Mouse (Mus musculus) left cerebral cortex, adult 11 months (tissue): Measurements from ENCODE around the gene Gtf3c5.

Source experiments
- DNase-seq: peaks from one replicate; pipeline ENCODE4 v3.0.0; 2022; ENCODE audit warnings: low spot score

Gtf3c5 gene

DNA sequence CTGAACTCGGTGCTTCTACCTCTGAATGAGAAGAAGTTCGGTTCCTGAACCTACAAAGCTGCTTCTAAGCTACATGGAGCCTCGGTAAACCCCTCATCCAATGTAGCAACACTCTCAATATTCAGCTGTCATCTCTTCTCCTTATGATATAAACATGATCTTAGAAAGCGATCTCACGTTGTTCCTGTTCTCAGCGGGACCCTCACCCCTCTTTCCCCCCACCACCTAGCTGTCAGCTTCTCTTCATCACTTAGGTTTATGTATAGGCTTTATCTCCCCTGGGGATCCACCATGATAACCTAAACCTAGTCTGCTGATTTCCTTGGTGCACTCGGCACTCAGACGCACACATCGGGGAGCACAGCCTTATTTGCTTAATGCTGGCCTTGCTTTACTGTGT, at the start of gene Gtf3c5:
Gtf3c5 (minus strand) TSS at position 101 of the 400 bp plus-strand sequence.
- DNase-seq, result no peak

DNA sequence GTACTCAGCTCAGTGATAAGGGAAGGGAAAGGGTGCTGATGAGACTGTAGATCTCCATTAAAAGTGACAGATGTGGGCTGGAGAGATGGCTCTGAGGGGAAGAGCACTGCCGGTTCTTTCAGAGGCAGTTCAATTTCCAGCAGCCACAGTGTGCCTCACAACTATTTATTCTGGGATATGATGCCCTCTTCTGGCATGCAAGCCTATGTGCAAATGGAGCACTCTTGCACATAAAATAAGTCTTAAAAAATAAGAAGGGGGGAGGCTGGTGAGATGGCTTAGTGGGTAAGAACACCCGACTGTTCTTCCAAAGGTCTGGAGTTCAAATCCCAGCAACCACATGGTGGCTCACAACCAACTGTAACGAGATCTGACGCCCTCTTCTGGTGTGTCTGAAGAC, 49.6 kb upstream of the Gtf3c5 start:
- DNase-seq, result no peak

DNA sequence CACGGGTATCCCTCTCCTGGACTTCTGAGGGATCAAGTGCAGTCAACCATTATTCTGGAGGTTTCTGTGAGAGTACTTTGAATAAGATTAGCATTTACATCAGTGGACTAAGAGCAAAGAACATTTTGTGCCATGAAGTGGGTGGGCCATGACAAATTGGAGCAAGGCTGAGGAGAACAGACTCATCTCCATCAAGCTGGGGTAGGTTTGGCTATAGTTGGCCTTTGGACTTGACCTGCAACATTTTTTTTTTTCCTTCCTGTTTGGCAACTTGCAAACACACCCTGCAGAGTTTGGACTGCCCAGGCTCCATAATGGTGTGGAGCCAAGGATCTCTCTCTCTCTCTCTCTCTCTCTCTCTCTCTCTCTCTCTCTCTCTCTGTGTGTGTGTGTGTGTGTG, 49.1 kb upstream of the Gtf3c5 start:
- DNase-seq, result no peak

DNA sequence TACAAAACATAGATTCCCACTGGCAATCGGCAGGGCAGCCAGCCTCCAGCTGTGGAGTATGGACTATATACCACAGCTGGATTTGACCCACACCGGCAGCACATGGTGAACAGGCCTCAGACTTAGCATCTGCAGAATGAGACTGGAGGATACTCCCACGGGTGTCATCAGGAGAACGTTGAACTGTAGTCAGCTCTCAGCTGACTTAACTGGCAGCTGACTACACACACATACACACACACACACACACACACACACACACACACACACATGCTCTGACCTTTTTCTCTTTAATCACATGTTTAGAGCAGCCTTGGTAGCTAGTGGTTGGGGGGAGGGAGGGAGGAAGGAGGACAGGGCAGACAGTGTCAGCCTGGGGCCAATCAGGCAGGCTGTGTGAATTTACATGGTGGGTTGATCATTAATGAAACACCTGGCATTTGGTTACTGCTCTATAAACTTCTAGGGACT, 46.4 kb upstream of the Gtf3c5 start:
- no peak for DNase-seq

DNA sequence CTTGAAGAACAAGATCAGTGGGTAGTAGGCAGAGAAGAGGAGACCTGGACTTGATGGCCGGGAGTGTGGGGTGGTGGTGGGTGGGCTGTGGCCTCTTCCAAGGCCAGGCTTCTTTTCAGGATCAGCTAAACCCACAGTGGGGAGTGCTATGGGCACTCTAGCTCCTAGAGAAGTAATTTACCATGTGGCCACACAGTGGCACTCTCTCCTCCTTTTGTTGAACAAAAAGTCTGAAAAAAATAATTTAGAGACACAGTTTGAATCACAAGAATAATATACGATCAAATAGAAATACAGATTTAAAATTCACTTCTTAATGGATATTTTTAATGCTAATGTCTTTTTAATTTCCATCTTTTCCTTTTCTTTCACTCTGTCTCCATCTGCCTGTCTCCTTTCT, 44.5 kb upstream of the Gtf3c5 start:
- no peak for DNase-seq

DNA sequence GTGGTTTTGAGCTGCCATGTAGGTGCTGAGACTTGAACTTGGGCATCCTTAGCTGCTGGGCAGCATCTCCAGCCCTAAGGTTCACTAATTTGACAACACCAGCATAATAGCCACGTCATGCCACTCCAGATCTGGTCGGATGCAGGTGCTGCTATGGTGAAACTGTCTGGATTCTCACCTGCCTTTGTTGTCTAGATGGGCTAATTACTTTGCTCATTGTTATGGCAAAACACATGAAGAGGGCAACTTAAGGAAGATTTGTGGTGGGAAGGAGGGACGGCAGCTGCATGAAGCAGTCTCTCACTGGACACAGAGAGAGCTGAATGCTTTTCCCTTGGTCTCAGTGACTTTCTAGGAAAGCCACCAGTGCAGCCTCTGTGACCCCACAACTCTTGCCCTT, 42.5 kb upstream of the Gtf3c5 start:
- no peak for DNase-seq

DNA sequence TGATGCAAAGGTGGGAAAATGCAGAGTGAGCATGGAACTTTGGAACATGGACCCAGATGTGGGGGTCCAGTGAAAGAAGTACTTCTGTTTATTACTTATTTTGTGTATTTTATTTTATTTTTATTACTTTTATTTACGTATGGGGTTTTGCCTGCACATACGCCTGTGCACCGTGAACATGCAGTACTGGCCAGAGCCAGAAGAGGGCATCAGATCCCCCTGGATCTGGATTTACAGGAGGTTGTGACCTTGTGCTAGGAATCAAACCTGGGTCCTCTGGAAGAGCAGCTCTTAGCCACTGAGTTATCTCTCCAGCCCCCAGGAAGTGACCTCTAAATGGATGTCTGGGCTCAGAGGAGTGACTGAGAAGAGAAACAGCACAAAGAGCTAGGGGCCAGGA, 41.3 kb upstream of the Gtf3c5 start:
- DNase-seq, result no peak

DNA sequence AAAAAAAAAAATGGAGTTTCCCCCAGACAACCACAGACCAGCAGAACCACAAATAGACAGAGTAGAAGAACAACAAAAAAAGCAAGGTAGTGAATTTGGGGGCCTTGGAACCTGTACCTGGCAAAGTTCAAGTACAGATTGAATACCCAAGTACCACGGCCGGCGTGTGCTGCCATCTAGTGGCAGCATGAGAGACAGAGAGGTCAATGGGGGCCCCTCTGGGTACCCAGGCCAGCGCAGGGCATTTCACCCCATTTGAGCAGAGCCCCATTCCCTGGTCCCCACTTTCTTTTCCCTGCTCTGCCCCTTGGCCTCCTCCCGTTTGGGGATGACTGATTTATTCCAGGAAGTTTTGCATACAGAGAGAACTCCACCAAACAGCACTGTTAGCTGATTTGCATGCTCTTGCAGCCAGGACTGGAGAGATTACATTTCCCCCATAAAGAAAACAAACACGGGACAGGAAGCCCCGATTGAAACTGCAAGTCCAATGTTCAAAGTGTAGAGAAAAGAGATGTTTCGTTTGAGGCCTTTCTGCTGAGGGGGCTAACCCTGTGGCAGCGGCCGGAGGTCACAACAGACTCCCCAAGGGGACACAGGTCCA, 39.1 kb upstream of the Gtf3c5 start:
- no peak for DNase-seq

DNA sequence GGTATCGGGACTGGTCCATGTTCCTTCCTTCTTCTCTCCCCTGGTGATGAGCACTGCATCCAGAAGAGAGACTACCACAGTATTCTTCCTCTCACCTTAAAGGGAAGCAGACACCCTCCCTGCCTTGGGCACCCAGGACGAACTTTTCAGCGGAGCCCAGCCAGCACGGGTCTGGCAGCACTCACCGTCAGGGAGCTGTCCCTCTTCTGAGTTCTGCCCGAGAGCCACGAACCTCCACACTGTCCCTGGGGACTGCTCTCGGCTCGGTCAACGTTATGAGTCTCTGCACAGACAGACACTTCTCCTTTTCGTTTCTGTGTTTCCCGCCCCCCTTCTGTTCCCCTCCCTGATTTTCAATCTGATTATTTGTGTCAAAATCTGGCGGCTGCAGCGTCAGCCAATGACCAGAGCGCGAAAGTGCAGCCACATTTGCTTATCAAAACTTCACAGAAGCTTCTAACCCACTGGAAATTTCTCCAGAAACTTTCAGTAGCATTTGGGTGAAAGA, 38.2 kb upstream of the Gtf3c5 start, which contains the start of gene Gfi1b:
Gfi1b (minus strand) TSS at position 319 of the 508 bp plus-strand sequence.
- no peak for DNase-seq

DNA sequence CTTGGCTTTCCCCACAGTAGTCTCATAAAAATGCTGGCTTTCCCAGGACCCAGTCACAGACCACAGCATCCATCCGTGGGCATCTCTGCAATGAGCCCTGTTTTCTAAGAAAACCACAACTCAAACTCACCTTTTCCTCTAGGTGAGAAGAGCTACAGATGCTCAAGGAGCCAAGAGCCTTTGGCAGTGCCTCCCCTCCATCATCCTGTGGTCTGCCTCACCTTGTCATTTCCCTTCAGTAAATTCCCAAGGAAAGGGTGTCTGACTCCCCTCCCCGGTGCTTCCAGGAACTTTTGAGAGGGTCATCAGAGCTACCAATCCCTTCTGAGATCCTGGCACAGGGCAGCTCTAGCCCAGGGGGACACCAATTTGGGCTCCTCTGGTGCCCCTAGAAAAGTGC, 37.6 kb upstream of the Gtf3c5 start:
- DNase-seq, result no peak

DNA sequence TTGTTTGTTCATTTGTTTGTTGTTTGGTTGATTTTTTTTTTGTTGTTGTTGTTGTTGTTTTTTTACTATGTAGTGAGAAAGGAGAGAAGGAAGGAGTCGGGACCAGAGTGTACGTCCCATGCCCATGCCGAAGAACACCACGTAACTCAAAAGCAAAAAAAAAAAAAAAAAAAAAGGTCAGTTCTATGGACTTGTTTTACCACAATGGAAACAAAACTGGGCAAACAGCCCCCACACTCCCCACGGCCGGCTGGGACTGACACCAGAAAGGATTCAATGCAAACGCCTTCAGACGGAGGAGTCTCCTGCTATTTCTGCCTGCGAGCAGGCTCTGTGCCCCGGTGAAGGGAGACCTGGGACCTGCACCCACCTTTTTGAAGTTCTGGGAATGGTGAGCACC, 37.0 kb upstream of the Gtf3c5 start:
- no peak for DNase-seq

DNA sequence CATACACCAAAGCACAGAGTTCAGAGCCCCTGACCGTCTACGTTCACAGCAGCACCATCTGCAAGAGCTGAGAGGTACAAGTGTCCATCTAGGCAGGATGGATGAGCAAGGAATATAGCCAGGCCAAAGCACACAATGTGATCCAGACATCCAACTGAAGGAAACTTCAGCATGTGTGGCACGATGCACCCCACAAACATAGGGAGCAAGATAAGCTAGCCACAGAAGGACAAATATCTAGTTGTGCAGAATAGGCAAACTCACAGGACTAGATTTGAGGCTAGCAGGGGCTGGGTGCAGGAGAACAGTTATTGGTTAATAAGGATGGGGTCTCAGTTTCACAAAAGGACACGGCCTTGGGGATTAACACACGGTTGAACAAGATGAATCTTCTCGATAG, 35.8 kb upstream of the Gtf3c5 start:
- DNase-seq, result no peak

DNA sequence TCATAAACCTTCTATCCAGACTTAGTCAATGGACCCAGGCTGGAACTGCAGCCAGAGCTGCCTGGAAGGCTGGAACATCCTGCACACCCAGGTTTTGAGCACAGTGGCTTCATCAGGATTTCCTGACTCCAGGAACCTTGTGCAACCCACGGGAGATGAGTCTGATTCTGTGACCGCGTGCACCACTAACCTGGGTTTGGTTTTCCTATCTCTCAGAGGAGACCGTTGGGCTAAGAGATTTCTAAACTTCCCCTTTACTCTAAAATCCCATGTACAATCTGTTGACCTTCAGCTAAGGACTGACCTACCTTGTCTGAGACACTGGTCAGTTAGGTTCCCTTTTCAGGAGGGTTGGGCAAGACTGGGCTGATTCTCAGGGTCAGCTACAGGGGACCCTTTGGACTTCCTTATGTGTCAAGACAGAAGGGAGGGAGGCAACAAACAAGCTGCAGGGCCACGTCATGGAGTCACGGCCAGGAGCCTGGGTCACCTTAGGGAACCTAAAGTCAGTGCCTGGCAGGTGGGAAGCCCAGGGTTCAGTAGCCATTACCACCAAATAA, 35.3 kb upstream of the Gtf3c5 start:
- DNase-seq, result no peak

DNA sequence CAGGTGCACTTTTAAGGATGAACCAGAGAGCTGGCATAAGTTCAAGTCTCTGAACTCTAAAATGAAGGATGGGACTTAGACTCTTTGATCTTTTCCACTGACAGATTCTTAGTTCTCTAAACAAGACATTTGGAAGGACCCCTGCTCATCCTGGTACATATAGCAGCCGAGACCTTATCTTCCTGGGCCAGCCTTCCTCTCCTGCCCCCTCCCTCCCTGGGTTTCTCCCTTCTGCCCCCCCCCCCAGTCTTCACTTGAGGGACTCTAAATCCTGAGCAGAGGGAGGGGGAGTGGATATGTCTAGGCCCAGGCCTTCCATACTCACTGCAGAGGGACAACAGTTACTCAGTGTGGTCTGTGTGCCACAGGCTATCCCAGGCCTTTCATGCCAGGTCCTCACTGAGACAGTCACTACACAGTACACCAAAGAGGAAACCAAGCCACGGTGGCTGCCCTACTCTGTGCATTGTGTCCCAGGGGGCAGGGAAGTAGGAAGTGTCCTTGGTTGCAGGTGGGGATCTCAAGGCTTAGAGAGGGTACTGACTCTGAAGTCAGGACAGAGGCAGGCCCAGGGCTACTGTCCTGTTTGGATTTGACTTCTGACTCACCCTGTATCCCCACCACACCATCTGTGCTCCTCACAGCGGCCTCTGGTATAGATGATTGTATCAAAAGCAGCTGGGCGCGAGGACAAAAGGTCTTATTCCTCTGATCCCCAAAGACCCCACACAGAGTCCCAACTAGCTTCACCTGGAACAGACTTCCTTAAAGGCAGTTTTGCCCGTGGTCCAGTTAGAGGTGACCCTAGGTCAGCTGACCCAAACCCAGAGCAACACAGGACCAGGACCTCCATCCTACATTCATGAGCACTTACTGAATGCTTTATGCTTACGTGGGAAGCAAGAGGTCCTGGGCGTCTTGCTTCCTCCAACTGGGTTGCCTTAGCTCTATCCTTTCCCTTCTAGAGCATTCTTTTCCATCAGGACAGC, 34.2 kb upstream of the Gtf3c5 start:
- DNase-seq, result no peak

DNA sequence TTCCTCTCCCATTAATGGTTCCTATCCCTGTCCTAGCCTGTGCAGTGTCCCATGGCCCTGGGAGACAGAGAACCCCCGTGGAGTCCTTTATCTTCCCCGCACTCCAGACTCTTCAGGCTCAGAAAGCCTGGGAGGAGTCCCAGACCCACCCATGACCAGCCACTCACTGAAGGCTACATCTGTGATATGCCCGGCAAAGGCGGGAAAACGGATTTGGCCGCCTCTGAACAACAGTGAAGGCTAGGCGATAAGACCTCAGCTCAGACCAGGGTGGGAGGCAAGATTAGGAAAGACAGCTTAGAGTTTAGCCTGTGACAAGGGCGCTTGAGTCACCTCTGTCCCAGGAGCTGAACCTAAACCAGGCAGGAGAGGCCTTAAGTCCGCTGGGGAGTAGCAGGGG, 33.3 kb upstream of the Gtf3c5 start:
- no peak for DNase-seq

DNA sequence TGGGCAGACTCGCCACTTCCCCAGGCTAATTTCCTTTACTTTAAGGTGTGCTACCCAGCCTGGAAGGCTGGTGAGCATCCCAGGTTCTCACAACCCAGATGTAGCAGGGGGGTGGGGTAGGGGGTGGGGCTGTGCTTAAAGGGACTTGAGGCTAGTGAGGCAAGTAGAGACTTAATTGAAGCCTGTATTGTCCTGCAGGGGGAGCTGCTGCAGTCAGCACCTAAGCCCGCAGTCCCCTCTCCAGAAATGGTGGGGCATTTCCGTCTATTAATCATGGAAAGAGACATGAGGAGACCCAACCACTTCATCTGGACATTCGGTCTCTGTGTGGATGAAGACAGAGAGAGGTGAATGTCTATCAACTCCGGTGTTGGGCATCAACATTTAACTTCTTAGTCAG, 32.8 kb upstream of the Gtf3c5 start:
- no peak for DNase-seq

DNA sequence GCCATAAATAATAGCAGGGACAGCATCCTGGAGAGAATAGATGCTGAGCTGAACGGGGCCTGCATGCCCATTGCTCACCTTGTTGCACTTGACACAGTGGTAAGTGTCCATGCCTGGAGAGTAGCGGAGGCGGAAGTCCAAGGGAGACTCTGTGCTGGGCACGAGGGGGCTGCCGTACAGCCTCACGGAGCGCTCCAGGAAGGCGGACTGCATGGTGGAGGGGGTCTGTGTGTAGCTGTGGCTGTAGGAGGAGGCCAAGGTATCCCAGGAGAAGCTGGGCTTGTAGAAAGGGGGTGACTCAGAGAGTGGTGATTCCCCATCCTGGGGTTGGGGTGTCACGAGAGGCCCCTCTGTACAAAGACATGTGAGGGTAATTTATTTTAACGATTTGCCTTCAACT, 30.0 kb upstream of the Gtf3c5 start:
- DNase-seq, result no peak

DNA sequence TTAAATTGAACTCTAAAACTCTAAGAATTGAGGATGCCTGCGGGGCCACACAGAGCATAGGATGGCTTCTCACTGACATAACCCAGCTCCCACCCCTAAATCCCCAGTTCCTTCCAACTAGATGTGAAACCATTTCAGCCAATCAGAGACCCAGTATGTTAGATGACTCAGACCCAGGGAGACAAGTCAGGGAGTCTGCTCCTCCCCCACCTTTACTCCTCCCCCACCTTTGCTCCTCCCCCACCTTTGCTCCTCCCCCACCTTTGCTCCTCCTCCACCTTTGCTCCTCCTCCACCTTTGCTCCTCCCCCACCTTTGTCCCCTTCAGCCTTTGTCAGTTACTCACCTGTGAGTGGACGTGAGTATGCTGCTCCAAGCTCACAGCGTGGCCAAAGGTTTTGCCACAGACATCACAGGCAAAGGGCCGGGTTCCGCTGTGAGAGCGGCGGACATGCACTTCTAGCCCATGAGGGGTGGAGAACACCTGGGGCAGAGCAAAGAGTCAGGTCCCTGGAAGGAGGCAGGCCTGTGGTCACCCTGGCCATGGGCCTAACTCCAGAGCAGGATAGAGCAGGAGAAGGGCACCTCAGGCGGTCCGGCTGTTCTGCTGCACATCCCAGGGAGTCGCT, 29.0 kb upstream of the Gtf3c5 start:
- DNase-seq, result no peak

DNA sequence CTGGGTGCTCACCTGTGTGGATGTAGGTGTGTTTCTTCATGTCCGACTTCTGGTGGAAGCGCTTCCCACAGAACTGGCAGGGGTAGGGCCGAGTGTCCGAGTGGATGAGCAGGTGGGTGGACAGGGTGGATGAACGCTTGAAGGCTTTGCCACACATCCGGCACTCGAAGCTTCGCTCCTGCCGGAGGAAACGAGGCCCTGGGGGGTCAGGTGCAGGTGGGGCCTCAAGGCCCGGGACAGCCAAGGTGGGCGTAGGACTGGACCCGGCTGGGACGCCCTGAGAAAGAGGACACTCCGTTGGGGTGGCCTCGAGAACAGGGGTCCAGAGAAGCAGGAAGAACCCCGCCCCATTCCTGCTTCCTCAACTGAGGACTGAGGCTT, 27.8 kb upstream of the Gtf3c5 start:
- no peak for DNase-seq

DNA sequence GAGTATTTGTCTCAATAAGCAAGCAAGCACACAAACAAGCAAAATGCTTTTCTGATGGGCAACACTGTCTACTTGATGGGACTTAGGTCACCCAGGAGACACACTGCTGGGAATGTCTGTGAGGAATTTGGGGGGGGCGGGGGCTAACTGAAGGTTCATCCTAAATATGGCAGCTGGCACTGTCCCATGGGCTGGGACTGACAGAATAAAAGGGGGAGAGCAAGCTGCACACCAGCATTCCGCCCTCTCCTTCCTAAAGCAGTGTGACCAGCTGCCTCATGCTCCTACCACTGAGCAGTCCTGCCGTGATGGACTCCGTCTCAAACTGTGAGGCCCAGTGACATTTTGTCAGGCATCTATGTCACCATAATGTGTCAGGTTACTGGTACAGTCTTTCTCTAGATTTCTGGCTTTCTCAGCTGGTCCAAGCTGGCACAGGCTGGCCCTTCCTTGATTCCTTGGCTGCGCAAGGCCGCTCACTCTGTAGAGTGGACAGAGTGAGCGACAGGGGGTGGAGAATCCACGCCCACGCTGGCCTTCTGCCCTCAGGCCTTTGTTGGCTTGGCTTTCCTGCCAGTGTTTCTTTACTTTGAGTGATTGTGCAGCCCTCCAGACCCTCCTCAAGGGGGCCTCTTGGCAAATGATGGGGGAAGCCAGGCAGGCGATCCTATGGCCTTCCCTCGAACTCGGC, 27.3 kb upstream of the Gtf3c5 start:
- DNase-seq, result no peak

DNA sequence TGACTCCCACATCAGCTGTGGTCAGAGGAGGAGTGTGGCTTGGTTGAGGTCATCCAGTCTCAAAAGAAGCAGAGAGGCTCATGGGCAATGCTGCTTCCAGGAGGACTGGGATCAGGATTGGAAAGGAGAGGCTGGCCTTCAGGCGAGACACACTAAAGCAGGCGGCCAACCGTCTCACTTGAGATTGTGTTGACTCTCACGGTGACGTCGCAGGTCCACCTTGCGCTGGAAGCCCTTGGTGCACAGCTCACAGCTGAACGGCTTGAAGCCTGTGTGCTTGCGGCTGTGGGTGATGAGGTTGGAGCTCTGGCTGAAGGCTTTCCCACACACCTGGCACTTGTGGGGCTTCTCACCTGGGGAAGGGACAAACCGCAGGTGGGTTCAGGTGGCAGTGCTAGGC, 26.3 kb upstream of the Gtf3c5 start:
- DNase-seq, result no peak
